Mouse (Mus musculus) layer of hippocampus, adult 18-20 months (tissue): ENCODE measurements around the gene Gimap8. TPM values are rescaled to one million over a fixed set of nuclear protein-coding genes. Genes with fewer than 3 reads are reported as not detected.

Experiments
- DNase-seq, 2 experiments: peaks; one replicate each; pipeline ENCODE4 v3.0.0; 2022; ENCODE audit warnings: low spot score in 2 of 2
- total RNA-seq, 2 experiments: library from RNA; stranded (reverse); gene quantifications; 2 replicates each; pipeline ENCODE4 v1.2.3; 2021

The Gimap8 gene
- total RNA-seq, 2 experiments from 2014 or later, result 0.77 to 0.81 TPM

DNA sequence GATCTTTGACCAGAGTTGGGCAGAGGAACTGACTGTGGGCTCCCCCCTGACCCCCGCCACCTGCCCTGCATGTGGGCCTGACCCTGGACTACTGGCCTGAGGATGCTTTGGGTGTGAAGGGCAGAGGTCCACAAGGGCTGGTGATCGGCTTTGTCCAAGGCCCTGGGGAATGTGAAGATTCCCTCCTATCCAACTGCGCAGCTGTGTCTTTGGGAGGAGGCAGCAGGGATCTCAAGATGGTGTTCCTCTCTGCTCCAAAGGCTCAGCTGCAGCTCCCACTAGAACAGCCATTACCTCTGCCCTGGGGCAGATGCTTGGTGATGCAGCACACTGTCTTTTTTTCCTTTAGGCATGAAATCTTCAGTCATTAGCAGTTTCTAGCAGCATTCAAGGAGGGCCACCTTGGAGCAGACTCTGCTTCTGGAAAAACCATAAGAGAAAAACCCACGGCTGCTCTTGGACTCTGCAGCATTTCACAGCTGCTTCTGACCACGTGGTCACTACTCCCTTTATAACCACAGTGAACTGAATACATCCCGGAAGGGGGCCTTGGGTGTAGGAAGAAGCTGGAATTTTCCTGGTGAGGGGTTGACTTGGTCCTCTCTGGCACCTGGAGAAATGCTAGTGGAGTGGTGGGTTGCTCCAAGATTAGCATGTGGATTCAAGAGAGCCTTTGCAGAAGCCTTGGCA, 9.1 kb upstream of the Gimap8 start:
- DNase-seq, result no peak

GRCm38 (mm10) chr6:48638553-48638952, 8.5 kb upstream of the Gimap8 start:
- DNase-seq, result no peak

- DNase-seq, result no peak
Observed at GRCm38 (mm10) chr6:48641391-48641790, 5.6 kb upstream of the Gimap8 start.

DNA sequence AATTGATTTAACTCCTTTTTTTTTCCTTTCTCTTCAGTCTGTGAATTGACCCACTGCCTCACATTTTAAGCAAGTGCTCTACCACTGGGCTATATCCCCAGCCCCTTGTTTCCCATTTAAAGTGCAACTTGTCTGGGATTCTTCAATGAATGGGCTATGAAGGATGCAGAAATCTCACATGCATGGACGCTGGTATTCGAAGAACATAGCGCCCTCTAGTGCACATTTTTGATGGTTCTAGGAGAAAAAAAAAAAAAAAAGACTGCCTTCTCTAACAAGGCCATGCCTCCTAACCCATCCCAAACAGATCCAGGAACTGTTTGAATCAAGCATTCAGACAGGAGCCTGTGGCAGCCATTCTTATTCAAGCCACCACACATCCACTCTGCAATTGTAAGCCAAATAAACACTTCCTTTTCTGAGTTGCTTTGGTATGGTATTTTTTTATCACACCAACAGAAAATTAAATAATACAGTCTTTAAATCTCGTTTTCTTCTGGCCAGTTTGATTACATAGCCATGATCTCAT, 4.2 kb upstream of the Gimap8 start:
- DNase-seq, result peak in 1 of 2 experiments; percentile 60

DNA sequence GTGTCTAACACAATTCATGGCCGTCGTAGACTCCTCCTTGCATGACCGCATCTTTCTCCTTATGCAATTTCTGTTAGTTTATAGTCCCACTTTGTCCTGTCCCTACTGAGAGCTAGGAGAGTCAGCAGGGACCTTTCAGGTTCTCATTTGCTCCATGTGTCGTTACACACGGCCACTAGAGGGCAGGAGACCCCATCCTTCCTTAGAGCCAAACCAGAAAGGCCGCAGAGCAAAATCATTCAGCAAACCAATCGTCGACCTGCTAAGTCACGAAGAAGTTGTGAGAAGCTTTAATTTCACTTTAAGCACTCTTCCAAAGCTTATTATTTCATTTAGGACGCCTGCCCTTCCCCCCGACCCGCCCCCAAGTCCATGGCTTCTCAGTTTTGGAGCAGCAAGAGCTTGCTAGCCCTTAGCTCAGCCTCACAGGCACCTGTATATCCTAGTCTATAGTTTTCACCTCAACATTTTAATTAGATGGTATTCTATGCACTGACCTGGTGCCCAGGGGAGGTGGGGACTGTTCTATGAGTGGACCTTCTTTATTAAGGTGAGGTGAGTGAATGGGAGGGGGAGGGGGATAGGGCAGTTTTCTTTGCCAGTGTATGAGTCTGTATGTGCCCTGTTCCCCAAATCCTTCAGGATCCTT, 1.2 kb upstream of the Gimap8 start:
- peak; percentile 45 to 77 for DNase-seq

- DNase-seq, result no peak
Observed at GRCm38 (mm10) chr6:48646309-48646690, 734 bp upstream of the Gimap8 start.

GRCm38 (mm10) chr6:48647611-48648010, 577 bp downstream of the Gimap8 start:
- no peak for DNase-seq

- no peak for DNase-seq
Observed at GRCm38 (mm10) chr6:48648779-48649178, 1.7 kb downstream of the Gimap8 start.

DNA sequence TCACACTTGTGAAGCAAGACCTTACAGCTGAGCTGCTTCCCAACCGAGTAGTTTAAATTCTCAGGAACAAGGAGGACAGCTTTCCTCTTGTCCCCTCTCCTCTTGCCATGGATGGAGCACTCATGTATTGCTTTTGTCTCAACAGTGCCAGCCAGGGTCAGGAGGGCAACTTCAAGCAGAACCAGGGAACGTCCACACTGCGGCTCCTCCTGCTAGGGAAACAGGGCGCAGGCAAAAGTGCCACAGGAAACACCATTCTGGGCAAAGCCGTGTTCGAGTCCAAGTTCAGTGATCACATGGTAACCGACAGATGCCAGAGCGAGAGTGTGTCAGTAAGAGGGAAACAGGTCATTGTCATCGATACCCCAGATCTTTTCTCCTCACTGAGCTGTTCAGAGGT, 3.0 kb downstream of the Gimap8 start:
- no peak for DNase-seq

DNA sequence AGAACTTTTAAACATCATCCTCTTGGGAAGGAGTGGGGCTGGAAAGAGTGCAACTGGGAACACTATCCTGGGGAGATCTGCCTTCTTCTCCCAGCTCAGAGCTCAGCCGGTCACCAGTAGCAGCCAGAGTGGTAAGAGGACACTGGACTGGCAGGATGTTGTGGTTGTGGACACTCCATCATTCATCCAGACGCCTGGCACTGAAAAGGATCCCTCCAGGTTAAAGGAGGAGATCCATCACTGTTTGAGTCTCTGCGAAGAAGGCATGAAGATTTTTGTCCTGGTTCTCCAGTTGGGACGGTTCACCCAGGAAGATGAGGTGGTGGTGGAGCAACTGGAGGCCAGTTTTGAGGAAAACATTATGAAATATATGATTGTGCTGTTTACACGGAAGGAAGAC, 11.7 kb downstream of the Gimap8 start:
- no peak for DNase-seq

DNA sequence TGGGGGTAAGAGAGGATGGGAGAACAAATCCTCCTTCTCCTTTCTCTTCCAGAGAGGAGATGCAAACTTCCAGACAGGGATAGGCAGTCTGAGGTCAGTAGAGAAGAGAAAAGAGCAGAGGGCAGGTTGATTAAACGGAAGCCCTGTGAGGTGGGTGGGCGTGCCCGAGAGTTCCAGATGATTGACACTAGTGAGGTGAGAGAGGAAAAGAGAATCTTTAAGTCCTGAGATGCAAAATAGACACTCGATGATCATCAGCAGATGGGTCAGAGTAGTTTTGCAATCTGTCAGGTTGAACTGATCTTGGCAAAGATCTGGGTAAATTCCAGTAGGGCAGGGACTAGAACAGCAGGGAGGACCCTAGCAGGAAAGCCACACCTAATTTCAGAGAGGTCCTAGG, 17.7 kb downstream of the Gimap8 start:
- no peak for DNase-seq

GRCm38 (mm10) chr6:48665471-48665870, 18.4 kb downstream of the Gimap8 start:
- no peak for DNase-seq

- no peak for DNase-seq
Observed at GRCm38 (mm10) chr6:48666159-48666586, 19.1 kb downstream of the Gimap8 start.

- no peak for DNase-seq
Observed at GRCm38 (mm10) chr6:48668022-48668421, 21.0 kb downstream of the Gimap8 start.

GRCm38 (mm10) chr6:48669446-48669969, 22.5 kb downstream of the Gimap8 start:
- no peak for DNase-seq

GRCm38 (mm10) chr6:48674291-48675058, 27.4 kb downstream of the Gimap8 start:
- DNase-seq, result no peak

- no peak for DNase-seq
Observed at GRCm38 (mm10) chr6:48675400-48675930, 28.4 kb downstream of the Gimap8 start.

GRCm38 (mm10) chr6:48675931-48676859, 29.2 kb downstream of the Gimap8 start, which contains the start of gene Gimap9:
Gene Gimap9 (plus strand): TSS chr6:48676129.
- DNase-seq, result no peak

DNA sequence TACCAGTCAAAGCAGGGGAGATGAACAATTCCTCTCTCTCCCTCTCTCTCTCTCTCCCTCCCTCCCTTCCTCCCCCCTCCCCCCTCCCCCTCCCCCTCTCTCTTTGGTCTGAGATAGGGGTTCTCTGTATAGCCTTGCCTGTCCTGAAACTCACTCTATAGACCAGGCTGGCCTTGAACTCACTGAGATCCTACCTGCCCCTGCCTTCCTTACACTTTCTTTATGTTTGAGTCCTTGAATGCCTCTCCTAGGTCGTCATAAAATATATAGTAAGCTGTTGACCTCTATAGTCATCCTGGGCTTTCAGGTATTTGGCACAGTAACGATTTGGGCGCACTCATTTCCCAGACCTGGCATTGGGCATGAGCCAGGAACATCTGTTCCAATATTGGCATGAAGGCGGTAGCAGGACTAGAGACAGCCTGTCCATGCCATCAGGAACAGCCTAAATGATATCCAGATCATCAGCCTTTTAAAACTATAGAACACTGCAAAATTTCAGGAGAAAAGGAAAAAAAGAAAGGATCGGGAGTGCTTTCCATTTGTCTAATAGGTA, 29.9 kb downstream of the Gimap8 start:
- DNase-seq, result no peak
